Mouse (Mus musculus) liver, postnatal 0 days (tissue): ENCODE results near the gene Syt2. TPM values are rescaled to one million over a fixed set of nuclear protein-coding genes. Genes with fewer than 3 reads are reported as not detected.

Experiments used
- ATAC-seq: fragments of 200-750 bp; cut with Nextera tagmentation; 2 replicates; pipeline ENCODE4 v1.8.0; 2017; ENCODE audit warnings: mild to moderate bottlenecking, moderate library complexity
- DNase-seq: peaks from one replicate; pipeline ENCODE4 v3.0.0-alpha.2; 2016
- H3K27ac ChIP-seq: fragments of 300-500 bp; sonication (generic); 2 replicates; pipeline ENCODE4 v1.5.1; 2014; ENCODE audit warnings: antibody characterized with exemption, moderate library complexity, mild to moderate bottlenecking, low read depth
- H3K27me3 ChIP-seq: fragments of 300-500 bp; sonication (generic); 2 replicates; pipeline ENCODE4 v1.6.1; 2014; ENCODE audit warnings: low read length, control low read depth, mixed read lengths; ENCODE audit not compliant: insufficient read depth
- H3K36me3 ChIP-seq: fragments of 300-500 bp; sonication (generic); replicated peaks from 2 replicates; pipeline ENCODE4 v1.6.1; 2014; ENCODE audit warnings: mild to moderate bottlenecking, control low read depth, low read length, moderate library complexity, mixed read lengths; ENCODE audit not compliant: insufficient read depth
- H3K4me1 ChIP-seq: fragments of 300-500 bp; sonication (generic); 2 replicates; pipeline ENCODE4 v1.6.1; 2014; ENCODE audit warnings: antibody characterized with exemption, mild to moderate bottlenecking, control low read depth; ENCODE audit not compliant: insufficient read depth
- H3K4me2 ChIP-seq: fragments of 300-500 bp; sonication (generic); 2 replicates; pipeline ENCODE4 v1.6.1; 2014; ENCODE audit warnings: low read depth, mild to moderate bottlenecking, low read length, moderate library complexity, mixed read lengths
- H3K4me3 ChIP-seq: fragments of 300-500 bp; sonication (generic); 2 replicates; pipeline ENCODE4 v1.5.1; 2014; ENCODE audit warnings: low read depth, low read length
- H3K9ac ChIP-seq: fragments of 300-500 bp; sonication (generic); replicated peaks from 2 replicates; pipeline ENCODE4 v1.6.1; 2014; ENCODE audit warnings: mild to moderate bottlenecking, moderate library complexity
- H3K9me3 ChIP-seq: fragments of 300-500 bp; sonication (generic); 2 replicates; pipeline ENCODE4 v1.6.1; 2016; ENCODE audit warnings: mild to moderate bottlenecking, control low read depth, low read length, mixed read lengths
- CTCF ChIP-seq: sonication (generic); IDR thresholded peaks from 2 replicates; pipeline ENCODE4 v1.5.1; 2016; ENCODE audit warnings: antibody characterized with exemption, low read depth
- EP300 ChIP-seq: IDR thresholded peaks from 2 replicates; pipeline ENCODE4 v1.6.1; 2016; ENCODE audit warnings: antibody characterized with exemption, low read depth, mild to moderate bottlenecking
- WGBS: fragments of 180-500 bp; shearing (Covaris S2); extraction: QIAGEN DNeasy Blood & Tissue Kit; methylation state at CpG from one replicate; pipeline ENCODE4 v1.1.7; 2014; ENCODE audit not compliant: insufficient replicate concordance; 5-methylcytosine and 5-hydroxymethylcytosine counted together
- polyA plus RNA-seq: library from polyadenylated mRNA; unstranded; fragments of >200 nt; fragmentation: Nextera tagmentation; extraction: Ambion mirVana; gene quantifications from 2 replicates; pipeline ENCODE4 v1.2.1, GENCODE M21; 2015

Gene Syt2
- polyA plus RNA-seq, 1 experiment from 2014 or later = not detected

GRCm38 (mm10) chr1:134774247-134774646 lies 127.8 kb downstream of the Syt2 start:
- no peaks in the 10 kb centered on the region; the same call in 1 of the 2 replicates for H3K36me3 ChIP-seq
- WGBS = 85% methylated on average over 2 of the region's 2 CpGs
- no peaks in the 10 kb centered on the region for H3K27me3 ChIP-seq
- H3K4me1 ChIP-seq = peaks cover 13% of the 10 kb centered on the region
- no peak for DNase-seq
- ATAC-seq = no peak
- no peak overlapping the region for H3K4me2 ChIP-seq
- H3K9ac ChIP-seq = no peak overlapping the region
- 0 out of 2 replicates have a peak overlapping the region, but pooled peaks have one; percentile 34 for H3K27ac ChIP-seq
- TF ChIP-seq EP300 (no peak), CTCF (no peak)
- no peak overlapping the region for H3K4me3 ChIP-seq
- H3K9me3 ChIP-seq = no peaks in the 10 kb centered on the region

- Histone ChIP-seq H3K4me3 (no peak overlapping the region), H3K27me3 (no peaks in the 10 kb centered on the region), H3K4me1 (peaks cover 13% of the 10 kb centered on the region), H3K9ac (no peak overlapping the region), H3K4me2 (no peak overlapping the region), H3K27ac (no peak overlapping the region), H3K9me3 (no peaks in the 10 kb centered on the region), H3K36me3 (no peaks in the 10 kb centered on the region; the same call in 1 of the 2 replicates)
- TF ChIP-seq CTCF = no peak
- TF ChIP-seq EP300 = no peak
- ATAC-seq (no peak), DNase-seq (no peak)
- 61% methylated on average over 6 of the region's 6 CpGs for WGBS
Measured at GRCm38 (mm10) chr1:134774728-134775287, 128.3 kb downstream of the Syt2 start.

- no peak overlapping the region for H3K9ac ChIP-seq
- 60% methylated on average over 3 of the region's 3 CpGs for WGBS
- H3K9me3 ChIP-seq = no peaks in the 10 kb centered on the region
- H3K27me3 ChIP-seq = no peaks in the 10 kb centered on the region
- ATAC-seq = no peak
- TF ChIP-seq EP300 = no peak
- no peak for TF ChIP-seq CTCF
- no peak overlapping the region for H3K4me2 ChIP-seq
- no peak for DNase-seq
- H3K4me1 ChIP-seq = peaks cover 13% of the 10 kb centered on the region
- H3K4me3 ChIP-seq = no peak overlapping the region
- no peaks in the 10 kb centered on the region for H3K36me3 ChIP-seq
- H3K27ac ChIP-seq = no peak overlapping the region
Measured at GRCm38 (mm10) chr1:134775631-134776030, 129.2 kb downstream of the Syt2 start.

- WGBS = 88% methylated on average over 12 of the region's 12 CpGs
- Histone ChIP-seq H3K27ac (no peak overlapping the region), H3K4me3 (no peak overlapping the region), H3K27me3 (no peaks in the 10 kb centered on the region), H3K36me3 (no peaks in the 10 kb centered on the region), H3K4me2 (no peak overlapping the region), H3K9ac (no peak overlapping the region), H3K4me1 (peaks cover 7% of the 10 kb centered on the region), H3K9me3 (no peaks in the 10 kb centered on the region)
- TF ChIP-seq CTCF = no peak
- no peak for TF ChIP-seq EP300
- no peak for DNase-seq
- ATAC-seq = no peak
Measured at GRCm38 (mm10) chr1:134777201-134777885, 130.9 kb downstream of the Syt2 start.

GRCm38 (mm10) chr1:134777936-134778548 lies 131.6 kb downstream of the Syt2 start:
- Histone ChIP-seq H3K36me3 (no peaks in the 10 kb centered on the region), H3K27me3 (no peaks in the 10 kb centered on the region), H3K4me2 (no peak overlapping the region), H3K4me1 (peaks cover 6% of the 10 kb centered on the region; the same call in 1 of the 2 replicates), H3K9me3 (no peaks in the 10 kb centered on the region), H3K4me3 (no peak overlapping the region), H3K9ac (no peak overlapping the region), H3K27ac (no peak overlapping the region)
- ATAC-seq = peak; percentile 48; the same call in 1 of the 2 replicates
- 49% methylated on average over 13 of the region's 13 CpGs for WGBS
- TF ChIP-seq CTCF = no peak
- no peak for TF ChIP-seq EP300
- no peak for DNase-seq

- H3K4me1 ChIP-seq = peaks cover 3% of the 10 kb centered on the region; the same call in 1 of the 2 replicates
- DNase-seq (no peak), ATAC-seq (no peak)
- TF ChIP-seq CTCF = no peak
- no peak for TF ChIP-seq EP300
- no peak overlapping the region for H3K4me3 ChIP-seq
- H3K27ac ChIP-seq = no peak overlapping the region
- H3K4me2 ChIP-seq = no peak overlapping the region
- no peaks in the 10 kb centered on the region for H3K36me3 ChIP-seq
- H3K27me3 ChIP-seq = no peaks in the 10 kb centered on the region
- no peaks in the 10 kb centered on the region for H3K9me3 ChIP-seq
- no peak overlapping the region for H3K9ac ChIP-seq
- 77% methylated on average over 5 of the region's 5 CpGs for WGBS
Measured at GRCm38 (mm10) chr1:134782797-134783196, 136.3 kb downstream of the Syt2 start.
